Mouse (Mus musculus) embryonic facial prominence, embryonic 14.5 days (tissue): Measurements from ENCODE around the gene Saa3. TPM values are rescaled to one million over a fixed set of nuclear protein-coding genes. Genes with fewer than 3 reads are reported as not detected.
"Not testable (repeated sequence)": the region's sequence is repeated elsewhere in the genome, so short reads cannot be mapped to it uniquely, and the experiment has no call there.

Source experiments
- ATAC-seq: fragments of 200-750 bp; cut with Nextera tagmentation; 2 replicates; pipeline ENCODE4 v1.8.0; 2017; ENCODE audit warnings: low read depth, moderate number of reproducible peaks, moderate TSS enrichment
- DNase-seq: peaks from one replicate; pipeline ENCODE4 v3.0.0-alpha.2; 2015; ENCODE audit warnings: low spot score
- H3K27ac ChIP-seq: fragments of 300-500 bp; sonication (generic); replicated peaks from 2 replicates; pipeline ENCODE4 v1.5.1; 2014; ENCODE audit warnings: low read depth, mild to moderate bottlenecking, low read length, moderate library complexity
- H3K27me3 ChIP-seq: fragments of 300-500 bp; sonication (generic); replicated peaks from 2 replicates; pipeline ENCODE4 v1.6.1; 2014; ENCODE audit warnings: low read length; ENCODE audit not compliant: control insufficient read depth, insufficient read depth
- H3K36me3 ChIP-seq: fragments of 300-500 bp; sonication (generic); 2 replicates; pipeline ENCODE4 v1.6.1; 2014; ENCODE audit warnings: low read length, mixed read lengths; ENCODE audit not compliant: control insufficient read depth, insufficient read depth
- H3K4me1 ChIP-seq: fragments of 300-500 bp; sonication (generic); 2 replicates; pipeline ENCODE4 v1.6.1; 2014; ENCODE audit warnings: antibody characterized with exemption, low read length; ENCODE audit not compliant: control insufficient read depth, insufficient read depth
- H3K4me2 ChIP-seq: fragments of 300-500 bp; sonication (generic); 2 replicates; pipeline ENCODE4 v1.6.1; 2014; ENCODE audit warnings: low read depth, mild to moderate bottlenecking, low read length, moderate library complexity, mixed read lengths
- H3K4me3 ChIP-seq: fragments of 300-500 bp; sonication (generic); 2 replicates; pipeline ENCODE4 v1.5.1; 2014; ENCODE audit warnings: low read depth, mild to moderate bottlenecking, low read length
- H3K9ac ChIP-seq: fragments of 300-500 bp; sonication (generic); 2 replicates; pipeline ENCODE4 v1.6.1; 2014; ENCODE audit warnings: low read depth, mild to moderate bottlenecking, low read length, moderate library complexity, mixed read lengths
- H3K9me3 ChIP-seq: fragments of 300-500 bp; sonication (generic); 2 replicates; pipeline ENCODE4 v1.6.1; 2016; ENCODE audit warnings: low read length; ENCODE audit not compliant: control insufficient read depth
- WGBS: fragments of 180-500 bp; shearing (Covaris S2); extraction: QIAGEN DNeasy Blood & Tissue Kit; methylation state at CpG from one replicate; pipeline ENCODE4 v1.1.7; 2014; 5-methylcytosine and 5-hydroxymethylcytosine counted together
- polyA plus RNA-seq: library from polyadenylated mRNA; unstranded; fragments of >200 nt; fragmentation: Nextera tagmentation; extraction: Ambion mirVana; gene quantifications from 2 replicates; pipeline ENCODE4 v1.2.1, GENCODE M21; 2014

The Saa3 gene
- polyA plus RNA-seq, result 0.61 TPM in 1 of 2 replicates, not detected in the other

GRCm38 (mm10) chr7:46715600-46715999 lies at the start of gene Saa3:
TSS of gene Saa3 (minus strand) at chr7:46715700.
- Histone ChIP-seq H3K27me3 (no peaks in the 10 kb centered on the region), H3K9me3 (no peaks in the 10 kb centered on the region), H3K27ac (no peak within 1 kb of the TSS), H3K9ac (no peak within 1 kb of the TSS), H3K4me1 (no peaks in the 10 kb centered on the region), H3K4me3 (no peak within 1 kb of the TSS), H3K4me2 (no peak within 1 kb of the TSS), H3K36me3 (no peaks in the 10 kb centered on the region)
- no peak for DNase-seq
- no peak for ATAC-seq
- 87% methylated on average over 5 of the region's 5 CpGs for WGBS

DNA sequence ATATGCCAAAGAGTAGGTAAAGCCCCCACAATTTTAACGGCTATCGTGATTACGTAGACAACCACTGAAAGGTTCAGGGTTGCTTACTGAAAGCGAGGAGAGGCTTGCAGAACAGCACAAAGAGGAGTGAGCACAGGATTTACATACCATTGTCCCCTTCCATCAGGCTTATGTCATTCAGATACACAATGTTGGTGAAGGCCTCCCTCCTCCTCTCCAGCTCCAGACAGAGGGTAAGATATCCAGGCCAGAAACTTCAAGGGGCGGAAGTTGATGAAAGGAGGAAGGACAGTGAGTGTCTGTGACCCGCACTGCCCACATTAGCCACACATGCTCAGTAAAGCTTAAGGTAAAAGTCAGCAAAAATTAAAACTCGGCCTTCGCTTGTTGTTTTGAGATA lies 49.2 kb upstream of the Saa3 start:
- ATAC-seq (no peak), DNase-seq (no peak)
- Histone ChIP-seq H3K27me3 (no peaks in the 10 kb centered on the region), H3K9me3 (no peaks in the 10 kb centered on the region), H3K27ac (no peak overlapping the region), H3K4me3 (no peak overlapping the region), H3K4me2 (no peak overlapping the region), H3K36me3 (peaks cover 80% of the 10 kb centered on the region), H3K9ac (no peak overlapping the region), H3K4me1 (no peaks in the 10 kb centered on the region)
- 90% methylated on average over 8 of the region's 8 CpGs for WGBS

GRCm38 (mm10) chr7:46762601-46763000 lies 47.1 kb upstream of the Saa3 start:
- Histone ChIP-seq H3K9ac (no peak overlapping the region), H3K27ac (no peak overlapping the region), H3K36me3 (peaks cover 72% of the 10 kb centered on the region), H3K4me2 (no peak overlapping the region), H3K27me3 (no peaks in the 10 kb centered on the region), H3K9me3 (no peaks in the 10 kb centered on the region), H3K4me3 (no peak overlapping the region), H3K4me1 (no peaks in the 10 kb centered on the region)
- ATAC-seq, result no peak
- no peak for DNase-seq
- 84% methylated on average over 5 of the region's 5 CpGs for WGBS

GRCm38 (mm10) chr7:46761049-46761795 lies 45.7 kb upstream of the Saa3 start:
- Histone ChIP-seq H3K4me2 (no peak overlapping the region), H3K9ac (no peak overlapping the region), H3K27ac (no peak overlapping the region), H3K4me1 (no peaks in the 10 kb centered on the region), H3K27me3 (no peaks in the 10 kb centered on the region), H3K9me3 (no peaks in the 10 kb centered on the region), H3K4me3 (no peak overlapping the region), H3K36me3 (peaks cover 64% of the 10 kb centered on the region)
- WGBS, result 75% methylated on average over 11 of the region's 11 CpGs
- no peak for ATAC-seq
- DNase-seq, result no peak

DNA sequence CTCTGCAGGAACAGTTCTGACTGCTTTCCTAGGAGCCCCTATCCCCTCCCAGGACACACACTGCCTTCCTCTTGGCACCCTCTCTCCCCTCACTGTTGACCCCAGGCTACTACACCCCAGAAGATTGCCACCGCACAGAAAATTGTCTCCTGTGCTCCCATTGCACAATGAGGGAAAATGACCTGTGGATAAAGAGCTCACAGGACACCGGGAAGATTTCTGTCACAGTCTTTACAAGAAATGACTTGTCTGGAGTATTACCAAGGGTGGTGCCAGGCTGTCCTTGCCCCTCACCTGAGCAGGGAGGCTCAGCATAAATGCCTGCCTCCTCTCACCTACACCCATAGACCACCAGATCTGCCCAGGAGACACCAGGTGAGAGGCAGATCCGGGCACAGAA lies 36.0 kb upstream of the Saa3 start, which contains the start of gene Saa2:
TSS of gene Saa2 (plus strand) at position 301 of the 400 bp plus-strand sequence.
- WGBS, result 73% methylated on average over 2 of the region's 3 CpGs
- H3K9me3 ChIP-seq, result no peaks in the 10 kb centered on the region
- no peaks in the 10 kb centered on the region for H3K4me1 ChIP-seq
- no peak within 1 kb of the TSS for H3K9ac ChIP-seq
- DNase-seq (no peak), ATAC-seq (no peak)
- no peaks in the 10 kb centered on the region for H3K27me3 ChIP-seq
- no peak within 1 kb of the TSS for H3K4me2 ChIP-seq
- H3K4me3 ChIP-seq, result no peak within 1 kb of the TSS
- no peaks in the 10 kb centered on the region for H3K36me3 ChIP-seq
- no peak within 1 kb of the TSS for H3K27ac ChIP-seq

DNA sequence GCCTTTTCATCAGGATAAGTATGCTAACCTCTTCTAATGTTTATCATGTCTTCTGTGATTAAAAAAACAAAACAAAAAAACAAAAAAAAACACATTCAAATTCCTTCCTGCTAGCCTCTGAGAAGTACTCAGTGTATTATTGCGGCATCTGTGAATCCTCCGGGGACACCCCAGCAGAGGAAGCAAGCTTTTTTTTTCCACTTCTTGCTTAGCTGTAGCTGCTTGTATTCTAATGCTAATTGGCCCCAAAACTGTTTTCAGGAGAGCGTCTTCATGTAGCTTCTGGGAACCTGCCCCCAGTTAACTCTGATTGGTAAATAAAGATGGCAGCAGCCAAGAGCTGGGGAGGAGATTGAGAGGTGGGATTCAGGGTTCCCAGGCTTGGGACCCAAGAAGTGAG lies 33.0 kb upstream of the Saa3 start:
- WGBS, result 42% methylated on average over 3 of the region's 3 CpGs
- Histone ChIP-seq H3K36me3 (no peaks in the 10 kb centered on the region), H3K9ac (no peak overlapping the region), H3K27ac (no peak overlapping the region), H3K4me1 (no peaks in the 10 kb centered on the region), H3K4me2 (no peak overlapping the region), H3K4me3 (no peak overlapping the region), H3K9me3 (no peaks in the 10 kb centered on the region), H3K27me3 (no peaks in the 10 kb centered on the region)
- no peak for DNase-seq
- no peak for ATAC-seq

GRCm38 (mm10) chr7:46746381-46746780 lies 30.9 kb upstream of the Saa3 start:
- WGBS, result 76% methylated on average over 7 of the region's 7 CpGs
- DNase-seq (no peak), ATAC-seq (no peak)
- Histone ChIP-seq H3K36me3 (no peaks in the 10 kb centered on the region), H3K4me1 (no peaks in the 10 kb centered on the region), H3K27ac (no peak overlapping the region), H3K4me2 (no peak overlapping the region), H3K27me3 (no peaks in the 10 kb centered on the region), H3K9ac (no peak overlapping the region), H3K4me3 (no peak overlapping the region), H3K9me3 (no peaks in the 10 kb centered on the region)

GRCm38 (mm10) chr7:46745816-46746215 lies 30.3 kb upstream of the Saa3 start:
- no peaks in the 10 kb centered on the region for H3K9me3 ChIP-seq
- 69% methylated on average over 3 of the region's 3 CpGs for WGBS
- H3K27ac ChIP-seq, result no peak overlapping the region
- H3K4me2 ChIP-seq, result no peak overlapping the region
- H3K36me3 ChIP-seq, result no peaks in the 10 kb centered on the region
- H3K4me1 ChIP-seq, result no peaks in the 10 kb centered on the region
- H3K9ac ChIP-seq, result no peak overlapping the region
- no peaks in the 10 kb centered on the region for H3K27me3 ChIP-seq
- ATAC-seq (no peak), DNase-seq (no peak)
- H3K4me3 ChIP-seq, result no peak overlapping the region

DNA sequence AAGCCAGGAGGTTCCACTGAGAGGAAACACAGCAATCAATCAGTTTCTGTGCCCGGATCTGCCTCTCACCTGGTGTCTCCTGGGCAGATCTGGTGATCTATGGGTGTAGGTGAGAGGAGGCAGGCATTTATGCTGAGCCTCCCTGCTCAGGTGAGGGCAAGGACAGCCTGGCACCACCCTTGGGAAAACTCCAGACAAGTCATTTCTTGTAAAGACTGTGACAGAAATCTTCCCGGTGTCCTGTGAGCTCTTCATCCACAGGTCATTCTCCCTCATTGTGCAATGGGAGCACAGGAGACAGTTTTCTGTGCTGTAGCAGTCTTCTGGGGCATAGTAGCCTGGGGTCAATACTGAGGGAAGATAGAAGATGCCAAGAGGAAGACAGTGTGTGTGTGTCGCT lies 27.4 kb upstream of the Saa3 start, which contains the start of gene Saa1:
TSS of gene Saa1 (minus strand) at position 101 of the 400 bp plus-strand sequence.
- not testable (repeated sequence) for H3K9me3 ChIP-seq, H3K27ac ChIP-seq, H3K4me3 ChIP-seq, DNase-seq, ATAC-seq, H3K9ac ChIP-seq, H3K4me2 ChIP-seq, H3K36me3 ChIP-seq, H3K27me3 ChIP-seq, H3K4me1 ChIP-seq
- 63% methylated on average over 3 of the region's 3 CpGs for WGBS
